In the genomic region with DNA sequence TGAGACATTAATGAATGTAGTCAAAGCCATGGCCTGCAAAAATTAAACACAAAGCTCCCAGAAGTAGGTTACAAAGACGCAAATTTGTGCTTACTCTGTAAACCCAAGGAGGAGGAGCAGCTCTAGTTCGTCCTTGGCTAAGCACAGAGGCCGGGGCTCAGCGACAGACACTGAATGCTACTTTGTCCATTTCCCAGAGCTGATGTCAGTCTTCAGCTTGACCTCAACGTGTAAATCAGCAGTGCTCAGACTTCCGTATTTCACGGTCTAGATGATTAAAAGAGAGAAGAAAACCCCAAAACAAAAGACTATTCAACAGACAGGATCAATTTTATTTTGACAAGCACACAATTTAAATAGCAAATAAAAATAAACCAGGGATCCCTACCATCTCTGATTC, we compare ENCODE assay signal across 33 mouse cellular contexts.
DNase-seq lines count a peak whose midpoint lies in the region; ATAC-seq and TF ChIP-seq lines count a peak whose summit lies in the region.
"Had no signal": no experiment of that assay in that cellular context is flagged by ENCODE, and none has a peak within 500 bp of the region (broad histone marks: within the 10 kb centered on the region; RNA-seq: fewer than 3 reads in every experiment).

No protein-coding gene starts in this region.

- intact Hi-C loops in left cerebral cortex, adult 2 months (cut with DNase I), result no loop called here

- ATAC-seq in midbrain, embryonic 15.5 days (replicated peaks), result no peak
- ATAC-seq: activated CD4-positive, CD25-positive, alpha-beta regulatory T cell, adult 4 months; CD4-positive, CD25-positive, alpha-beta regulatory T cell, adult 4 months; forebrain, embryonic 13.5 days; lung, postnatal 0 days had no signal

- peaks cover 41% of the 10 kb centered on the region for H3K4me1 ChIP-seq in midbrain, embryonic 10.5 days
- H3K4me1 ChIP-seq in midbrain, embryonic 15.5 days, result 0 out of 2 replicates have a peak, but pooled peaks cover 2% of the 10 kb centered on the region
- H3K4me1 ChIP-seq: liver, embryonic 13.5 days; stomach, embryonic 15.5 days had no signal

- no peak for DNase-seq in midbrain, embryonic 10.5 days (ENCODE audit: low spot score)
- DNase-seq in Muller cell, postnatal 12 days (ENCODE audit: inconsistent ontology term), result peak; percentile 72
- peak; percentile 73 for DNase-seq in embryo, embryonic 10.5 days (ENCODE audit: low spot score)
- DNase-seq in retina, embryonic 14.5 days (ENCODE audit: low spot score), result peak; percentile 34
- no peak for DNase-seq in left cerebral cortex, adult 2 months (ENCODE audit: extremely low spot score in 1 of 2, low spot score in 2 of 2)
- no peak for DNase-seq in left cerebral cortex, adult 18-20 months (ENCODE audit: low spot score in 2 of 2)
- DNase-seq: adrenal gland, postnatal 10 days; cerebellum, adult 11 months; cerebellum, adult 9-10 months; cerebellum, postnatal 36 days; gastrocnemius, postnatal 25 days; heart, adult 18-20 months; heart, postnatal 36 days; kidney, adult 2 months; kidney, postnatal 36 days; liver, embryonic 13.5 days; lung, adult 18-20 months; right cerebral cortex, postnatal 14 days had no signal

- no peak for TF ChIP-seq CTCF in left cerebral cortex, adult 2 months (IDR thresholded peaks at IDR 0.05)

- no peaks in the 10 kb centered on the region for H3K27me3 ChIP-seq in midbrain, embryonic 10.5 days (ENCODE audit: low read depth, poor library complexity, severe bottlenecking)
- no peaks in the 10 kb centered on the region for H3K27me3 ChIP-seq in midbrain, embryonic 15.5 days (replicated peaks)
- H3K27me3 ChIP-seq: embryonic facial prominence, embryonic 15.5 days; forebrain, embryonic 13.5 days; hindbrain, embryonic 15.5 days; limb, embryonic 15.5 days; liver, embryonic 13.5 days; neural tube, embryonic 12.5 days; stomach, embryonic 15.5 days had no signal

- peak overlapping the region; percentile 55 for H3K27ac ChIP-seq in midbrain, embryonic 10.5 days (replicated peaks)
- no peak overlapping the region for H3K27ac ChIP-seq in midbrain, embryonic 15.5 days
- H3K27ac ChIP-seq in left cerebral cortex, adult 2 months, result no peak overlapping the region
- H3K27ac ChIP-seq: embryonic facial prominence, embryonic 10.5 days; embryonic facial prominence, embryonic 15.5 days; forebrain, embryonic 13.5 days; hindbrain, embryonic 15.5 days; layer of hippocampus, adult 2 months; limb, embryonic 10.5 days; limb, embryonic 15.5 days; liver, embryonic 13.5 days; macrophage; neural tube, embryonic 12.5 days; stomach, embryonic 15.5 days had no signal

- no peak overlapping the region for H3K4me2 ChIP-seq in midbrain, embryonic 15.5 days
- H3K4me2 ChIP-seq: embryonic facial prominence, embryonic 15.5 days; forebrain, embryonic 13.5 days; heart, embryonic 11.5 days; hindbrain, embryonic 15.5 days; limb, embryonic 15.5 days; liver, embryonic 13.5 days; neural tube, embryonic 12.5 days; stomach, embryonic 15.5 days had no signal

- H3K36me3 ChIP-seq in midbrain, embryonic 10.5 days, result no peaks in the 10 kb centered on the region
- H3K36me3 ChIP-seq in midbrain, embryonic 15.5 days (replicated peaks), result no peaks in the 10 kb centered on the region
- H3K36me3 ChIP-seq: embryonic facial prominence, embryonic 10.5 days; embryonic facial prominence, embryonic 15.5 days; hindbrain, embryonic 15.5 days; limb, embryonic 10.5 days; limb, embryonic 15.5 days; liver, embryonic 13.5 days; neural tube, embryonic 12.5 days; stomach, embryonic 15.5 days had no signal

- no peak overlapping the region for H3K9ac ChIP-seq in midbrain, embryonic 15.5 days
- H3K9ac ChIP-seq: embryonic facial prominence, embryonic 15.5 days; forebrain, embryonic 13.5 days; hindbrain, embryonic 15.5 days; limb, embryonic 15.5 days; liver, embryonic 13.5 days; neural tube, embryonic 12.5 days; stomach, embryonic 15.5 days had no signal

- H3K4me3 ChIP-seq in midbrain, embryonic 10.5 days, result no peak overlapping the region
- H3K4me3 ChIP-seq in midbrain, embryonic 15.5 days, result no peak overlapping the region
- H3K4me3 ChIP-seq in left cerebral cortex, adult 2 months, result no peak overlapping the region
- H3K4me3 ChIP-seq: embryonic facial prominence, embryonic 10.5 days; embryonic facial prominence, embryonic 15.5 days; forebrain, embryonic 13.5 days; hindbrain, embryonic 15.5 days; layer of hippocampus, adult 2 months; limb, embryonic 10.5 days; limb, embryonic 15.5 days; liver, embryonic 13.5 days; neural tube, embryonic 12.5 days; stomach, embryonic 15.5 days had no signal

- H3K9me3 ChIP-seq in midbrain, embryonic 10.5 days (replicated peaks), result no peaks in the 10 kb centered on the region
- H3K9me3 ChIP-seq in midbrain, embryonic 15.5 days, result no peaks in the 10 kb centered on the region
- H3K9me3 ChIP-seq: embryonic facial prominence, embryonic 10.5 days; embryonic facial prominence, embryonic 15.5 days; forebrain, embryonic 13.5 days; hindbrain, embryonic 15.5 days; limb, embryonic 10.5 days; limb, embryonic 15.5 days; liver, embryonic 13.5 days; neural tube, embryonic 12.5 days; stomach, embryonic 15.5 days had no signal

- 16% methylated on average over 7 of the region's 7 CpGs for WGBS in midbrain, embryonic 10.5 days
- WGBS in midbrain, embryonic 15.5 days, result 12% methylated on average over 7 of the region's 7 CpGs

Comparison
In these comparisons a context has a peak if more than half of its experiments do, and no peak if none do; other contexts are left out.
1. DNase-seq: peak in Muller cell, postnatal 12 days (single experiment), embryo, embryonic 10.5 days (single experiment) and retina, embryonic 14.5 days (single experiment); none in midbrain, embryonic 10.5 days (single experiment), left cerebral cortex, adult 2 months (0 of 2) and left cerebral cortex, adult 18-20 months (0 of 2).